Mouse (Mus musculus): Measurements from ENCODE around the gene Ccdc107. TPM values are rescaled to one million over a fixed set of nuclear protein-coding genes. Genes with fewer than 3 reads are reported as not detected.

Ccdc107 gene
- total RNA-seq (2021), result 10 to 100 TPM; 19.8 to 22.4 TPM
- long read RNA-seq, experiment 1, transcript Ccdc107-201 (6 exons, 817 nt), result major isoform, 44 of 57 reads
- long read RNA-seq, experiment 1, partial matches to known transcripts, result 13 of 57 reads
- long read RNA-seq, experiment 1, other reads (novel, unspliced or antisense), result 0 of 57 reads
- long read RNA-seq, experiment 2, transcript Ccdc107-201 (6 exons, 817 nt), result major isoform, 49 of 68 reads
- long read RNA-seq, experiment 2, partial matches to known transcripts, result 10 of 68 reads
- long read RNA-seq, experiment 2, other reads (novel, unspliced or antisense), result 5 of 68 reads

- intact Hi-C loops (cut with DNase I), result no loop called here
- DNase-seq, result peak; percentile 84 to 88
Measured at GRCm38 (mm10) chr4:43492821-43493185, at the start of gene Ccdc107. Gene Ccdc107, plus strand, starts transcription at chr4:43492900.

- intact Hi-C loops (cut with DNase I), result no loop called here
- no peak for DNase-seq
Measured at GRCm38 (mm10) chr4:43443511-43443910, 49.2 kb upstream of the Ccdc107 start.

- intact Hi-C loops (cut with DNase I), result loop anchor here (2.0 kb wide), 1 partner anchor 32 kb away; no protein-coding TSS in a partner anchor
- peak in 1 of 2 experiments; percentile 60 for DNase-seq
Measured at GRCm38 (mm10) chr4:43447251-43447650, 45.4 kb upstream of the Ccdc107 start.

GRCm38 (mm10) chr4:43448554-43448953 is 44.1 kb upstream of the Ccdc107 start:
- intact Hi-C loops (cut with DNase I), result no loop called here
- DNase-seq, result no peak

- intact Hi-C loops (cut with DNase I), result no loop called here
Measured at GRCm38 (mm10) chr4:43452315-43452714, 40.4 kb upstream of the Ccdc107 start.

GRCm38 (mm10) chr4:43453413-43453812 is 39.3 kb upstream of the Ccdc107 start:
- no peak for DNase-seq
- intact Hi-C loops (cut with DNase I), result no loop called here

More at GRCm38 (mm10) chr4:43452315-43452714, 40.4 kb upstream of the Ccdc107 start:
- DNase-seq, result no peak

GRCm38 (mm10) chr4:43454041-43454836 is 38.5 kb upstream of the Ccdc107 start, which contains the start of gene Cd72:
Gene Cd72, minus strand, starts transcription at chr4:43454628.
- no peak for DNase-seq
- intact Hi-C loops (cut with DNase I), result no loop called here

- no peak for DNase-seq
- intact Hi-C loops (cut with DNase I), result no loop called here
Measured at GRCm38 (mm10) chr4:43456470-43456869, 36.2 kb upstream of the Ccdc107 start.

GRCm38 (mm10) chr4:43457124-43457523 is 35.6 kb upstream of the Ccdc107 start:
- intact Hi-C loops (cut with DNase I), result no loop called here
- no peak for DNase-seq

GRCm38 (mm10) chr4:43463102-43463501 is 29.6 kb upstream of the Ccdc107 start:
- intact Hi-C loops (cut with DNase I), result no loop called here
- DNase-seq, result no peak

GRCm38 (mm10) chr4:43465935-43466334 is 26.8 kb upstream of the Ccdc107 start:
- intact Hi-C loops (cut with DNase I), result no loop called here

GRCm38 (mm10) chr4:43466872-43467271 is 25.8 kb upstream of the Ccdc107 start:
- no peak for DNase-seq
- intact Hi-C loops (cut with DNase I), result no loop called here

More at GRCm38 (mm10) chr4:43465935-43466334, 26.8 kb upstream of the Ccdc107 start:
- no peak for DNase-seq

- no peak for DNase-seq
- intact Hi-C loops (cut with DNase I), result no loop called here
Measured at GRCm38 (mm10) chr4:43470301-43470700, 22.4 kb upstream of the Ccdc107 start.

GRCm38 (mm10) chr4:43473636-43474035 is 19.1 kb upstream of the Ccdc107 start:
- intact Hi-C loops (cut with DNase I), result no loop called here
- DNase-seq, result no peak

- DNase-seq, result no peak
- intact Hi-C loops (cut with DNase I), result no loop called here
Measured at GRCm38 (mm10) chr4:43476604-43477003, 16.1 kb upstream of the Ccdc107 start.

GRCm38 (mm10) chr4:43477857-43478533 is 14.7 kb upstream of the Ccdc107 start:
- intact Hi-C loops (cut with DNase I), result loop anchor here (2.0 kb wide), 1 partner anchor 31 kb away; no protein-coding TSS in a partner anchor
- DNase-seq, result peak; percentile 79 to 89

GRCm38 (mm10) chr4:43478534-43478858 is 14.2 kb upstream of the Ccdc107 start:
- intact Hi-C loops (cut with DNase I), result loop anchor here (2.0 kb wide), 1 partner anchor 32 kb away; no protein-coding TSS in a partner anchor
- DNase-seq, result no peak

- intact Hi-C loops (cut with DNase I), result loop anchor here (2.0 kb wide), 1 partner anchor 32 kb away; no protein-coding TSS in a partner anchor
- DNase-seq, result peak; percentile 37 to 69
Measured at GRCm38 (mm10) chr4:43478906-43479832, 13.5 kb upstream of the Ccdc107 start.

GRCm38 (mm10) chr4:43480985-43481384 is 11.7 kb upstream of the Ccdc107 start:
- intact Hi-C loops (cut with DNase I), result no loop called here
- DNase-seq, result no peak
